Mouse (Mus musculus): Measurements from ENCODE around the gene Clspn.
"Not testable (repeated sequence)": the region's sequence is repeated elsewhere in the genome, so short reads cannot be mapped to it uniquely, and the experiment has no call there.

Gene Clspn

DNA sequence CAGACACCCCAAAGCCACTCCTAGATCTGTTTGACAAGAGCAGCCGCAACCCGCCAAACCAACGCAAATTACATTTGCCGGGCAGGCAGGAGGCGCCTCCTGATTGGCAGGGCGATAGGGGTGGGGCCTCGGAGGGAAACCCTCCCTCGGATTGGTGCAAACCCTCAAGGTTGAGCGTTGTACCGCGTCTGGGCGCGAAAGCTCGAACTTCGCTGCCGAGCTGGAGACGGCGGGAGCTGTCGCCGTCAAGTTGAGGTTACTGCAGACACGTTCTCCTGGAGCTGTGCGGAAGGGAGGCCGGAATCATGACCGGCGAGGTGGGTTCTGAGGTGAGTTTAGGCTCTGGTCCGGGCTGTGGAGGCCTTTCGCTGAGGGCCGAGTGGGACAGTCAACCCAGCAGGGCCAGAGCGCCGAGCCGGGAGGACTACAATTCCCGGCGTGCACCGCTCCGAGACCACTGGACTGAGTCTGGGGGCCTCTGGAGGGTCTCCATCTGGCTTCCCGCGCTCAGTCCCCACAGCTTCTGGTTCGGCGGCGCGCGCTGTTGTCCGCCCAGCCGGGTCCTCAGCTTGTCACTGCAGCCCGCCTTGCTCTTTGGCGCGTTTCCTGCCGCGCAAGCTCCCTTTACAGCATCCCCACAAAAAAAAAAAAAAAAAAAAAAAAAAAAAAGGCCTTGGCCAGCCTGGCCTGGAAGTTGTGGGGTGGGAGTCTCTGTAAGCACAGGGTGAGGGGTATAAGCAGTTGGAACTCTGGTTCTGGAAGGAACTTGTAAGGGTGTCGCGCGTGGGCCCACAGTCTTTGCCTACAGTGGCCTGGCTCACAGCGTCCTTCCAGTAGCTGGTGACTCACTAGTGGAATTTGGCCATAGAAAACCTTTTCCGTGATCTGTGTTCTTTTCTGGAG, at the start of gene Clspn:
Gene Clspn (plus strand): TSS at position 127 of the 903 bp plus-strand sequence.
- peak; percentile 92 for DNase-seq

DNA sequence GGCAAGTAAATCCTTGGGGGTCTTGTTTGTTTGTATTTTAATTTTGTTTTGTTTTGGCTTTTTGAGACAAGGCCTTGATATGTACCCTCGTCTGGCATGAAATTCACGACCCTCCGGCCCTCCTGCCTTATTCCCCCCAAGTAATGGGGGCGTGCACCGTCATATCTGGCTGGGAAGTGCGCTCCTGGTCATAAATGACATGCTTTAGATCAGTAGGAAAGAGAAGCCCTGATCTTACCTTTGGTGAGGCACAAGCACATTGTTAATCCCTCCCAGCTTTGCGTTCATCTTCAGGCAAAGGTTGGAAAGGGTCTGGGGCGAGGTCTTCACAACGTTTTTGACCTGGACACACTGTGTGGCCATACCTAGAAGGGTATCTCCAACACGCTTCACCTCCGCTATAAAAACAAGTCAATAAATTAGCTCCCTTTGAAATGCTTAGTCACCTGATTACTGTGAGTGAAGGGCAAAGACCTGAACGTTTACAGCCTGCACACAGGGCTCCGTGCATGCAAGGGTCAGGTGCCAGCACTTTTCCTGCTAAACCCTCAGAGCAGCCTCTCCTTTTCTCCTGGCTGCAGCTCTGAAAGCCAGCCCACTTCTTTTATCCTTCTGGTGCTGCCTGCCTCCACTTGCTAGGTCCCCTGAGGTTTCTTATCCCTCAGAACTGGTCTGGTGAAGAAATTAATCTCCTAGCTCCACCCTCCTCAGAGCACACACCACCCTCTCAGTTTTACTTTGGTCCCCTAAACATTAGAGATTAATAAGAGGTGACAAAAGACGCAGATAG, 48.4 kb upstream of the Clspn start:
- no peak for DNase-seq

DNA sequence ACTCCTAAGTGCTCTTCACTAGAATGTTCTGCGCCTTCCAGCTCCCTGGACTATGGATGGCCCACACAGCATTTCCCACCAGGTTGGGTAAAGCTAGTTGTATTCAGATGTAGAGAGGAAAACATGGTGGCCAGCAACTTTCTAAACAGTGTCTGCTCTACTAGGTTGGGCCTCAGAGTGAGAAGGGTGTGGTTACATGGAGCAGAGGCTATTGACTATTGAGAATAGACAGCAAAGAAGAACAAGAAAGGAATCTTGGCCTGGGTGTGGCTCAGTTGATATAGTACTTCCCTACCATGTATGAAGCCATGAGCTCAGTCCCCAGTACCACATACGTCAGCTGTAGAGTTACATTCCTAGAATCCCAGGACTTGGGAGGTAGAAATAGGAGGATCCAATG, 47.7 kb upstream of the Clspn start:
- DNase-seq = no peak

DNA sequence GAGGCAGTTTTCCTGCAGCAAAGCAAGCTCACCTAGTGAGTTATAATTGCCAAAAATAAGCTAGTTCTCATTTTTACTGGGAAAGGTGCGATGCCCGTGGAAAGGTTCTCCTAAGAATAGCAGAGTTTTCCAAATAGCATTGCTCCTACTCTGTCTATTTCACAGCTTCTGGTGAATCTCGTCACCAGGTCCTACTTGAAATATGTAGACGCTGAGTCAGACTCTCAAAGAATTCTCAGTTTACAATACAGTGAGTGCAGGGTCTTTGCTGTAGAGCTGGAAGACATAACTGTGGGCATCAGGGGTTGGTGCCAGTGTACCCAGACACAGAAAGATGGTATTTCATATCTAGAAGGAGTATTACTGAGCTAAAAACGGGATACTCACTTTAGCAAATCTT, 45.7 kb upstream of the Clspn start:
- no peak for DNase-seq

DNA sequence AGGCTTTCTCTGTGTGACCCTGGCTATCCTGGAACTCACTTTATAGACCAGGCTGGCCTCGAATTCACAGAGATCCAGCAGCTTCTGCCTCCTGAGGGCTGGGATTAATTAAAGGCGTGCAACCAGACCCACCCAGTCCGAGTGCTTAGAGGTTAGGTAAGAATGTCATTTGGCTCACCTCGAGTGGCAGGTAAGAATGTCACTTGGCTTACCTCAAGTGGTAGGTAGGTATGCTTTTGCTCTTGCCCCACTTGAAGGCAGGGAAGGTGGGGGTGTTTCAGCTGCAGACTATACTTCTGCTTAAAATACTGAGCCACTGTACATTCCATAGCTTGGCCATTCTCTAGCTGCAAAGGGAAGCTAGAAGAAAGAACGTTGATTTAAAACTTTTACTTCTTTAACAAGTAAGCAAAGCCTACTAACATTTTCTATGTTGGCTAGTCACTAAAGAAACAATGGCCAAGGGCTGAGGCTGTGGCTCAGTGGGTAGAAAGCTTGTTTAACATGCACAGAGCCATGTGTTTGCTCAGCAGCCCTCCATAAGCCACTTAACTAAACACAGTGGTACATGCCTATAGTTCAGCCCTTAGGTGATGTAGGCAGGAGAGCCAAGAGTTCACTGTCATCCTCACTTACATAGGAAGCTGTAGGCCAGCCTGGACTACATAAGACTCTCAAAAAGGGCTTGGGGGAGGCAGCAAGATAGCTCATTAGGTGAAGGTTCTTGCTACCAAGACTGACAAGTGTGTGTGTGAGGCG, 44.2 kb upstream of the Clspn start:
- no peak for DNase-seq

DNA sequence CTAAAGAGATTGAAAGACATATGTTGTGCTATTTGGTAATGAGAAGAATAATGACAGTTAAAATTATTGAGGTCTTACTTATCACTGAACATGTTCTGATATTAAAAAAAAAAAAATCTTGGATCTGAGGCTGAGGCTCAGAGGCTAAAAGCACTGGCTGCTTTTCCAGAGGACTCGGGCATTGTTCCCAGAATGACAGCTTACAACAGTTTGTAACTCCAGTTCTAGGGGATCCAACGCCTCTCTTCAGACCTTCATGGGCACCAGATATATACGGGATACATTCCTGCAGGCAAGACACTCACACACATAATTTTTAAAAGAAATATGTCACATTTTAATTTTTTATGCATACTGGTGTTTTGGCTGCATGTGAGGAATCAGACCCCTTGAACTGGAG, 30.6 kb upstream of the Clspn start:
- no peak for DNase-seq

DNA sequence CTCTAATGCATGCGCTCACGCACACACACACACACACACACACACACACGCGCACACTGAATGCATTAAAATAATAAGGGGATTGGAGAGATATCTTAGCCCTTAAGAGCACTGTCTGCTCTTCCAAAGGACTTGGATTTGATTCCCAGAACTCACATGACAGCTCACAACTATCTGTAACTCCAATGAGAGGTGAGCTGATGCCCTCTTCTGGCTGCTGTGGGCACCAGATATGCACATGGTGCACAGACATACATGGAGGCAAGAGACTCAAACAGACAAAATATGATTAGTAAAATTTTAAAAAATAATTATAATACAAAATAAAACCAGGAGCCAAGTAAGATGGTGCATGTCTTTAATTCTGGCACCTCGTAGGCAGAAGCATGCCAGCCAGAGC, 29.9 kb upstream of the Clspn start:
- DNase-seq = no peak

DNA sequence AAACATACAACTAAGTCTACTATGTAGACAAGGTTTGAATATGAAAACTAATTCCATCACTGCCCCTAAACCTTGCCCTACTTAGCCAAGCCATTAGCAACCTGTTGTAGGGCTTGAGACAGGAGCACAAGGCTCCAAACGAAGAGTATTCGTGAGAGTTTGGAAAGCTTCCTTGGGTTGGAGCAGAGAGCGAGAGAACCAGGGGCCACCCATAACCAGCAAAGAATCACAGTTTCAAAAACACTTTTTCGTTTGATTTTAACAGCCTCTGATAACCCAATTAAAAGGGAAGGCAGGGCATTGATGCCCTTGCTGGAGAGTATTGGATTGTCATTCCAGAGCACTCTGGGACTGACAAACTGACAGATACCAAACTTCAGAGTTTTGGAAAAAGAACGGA, 24.4 kb upstream of the Clspn start:
- no peak for DNase-seq

DNA sequence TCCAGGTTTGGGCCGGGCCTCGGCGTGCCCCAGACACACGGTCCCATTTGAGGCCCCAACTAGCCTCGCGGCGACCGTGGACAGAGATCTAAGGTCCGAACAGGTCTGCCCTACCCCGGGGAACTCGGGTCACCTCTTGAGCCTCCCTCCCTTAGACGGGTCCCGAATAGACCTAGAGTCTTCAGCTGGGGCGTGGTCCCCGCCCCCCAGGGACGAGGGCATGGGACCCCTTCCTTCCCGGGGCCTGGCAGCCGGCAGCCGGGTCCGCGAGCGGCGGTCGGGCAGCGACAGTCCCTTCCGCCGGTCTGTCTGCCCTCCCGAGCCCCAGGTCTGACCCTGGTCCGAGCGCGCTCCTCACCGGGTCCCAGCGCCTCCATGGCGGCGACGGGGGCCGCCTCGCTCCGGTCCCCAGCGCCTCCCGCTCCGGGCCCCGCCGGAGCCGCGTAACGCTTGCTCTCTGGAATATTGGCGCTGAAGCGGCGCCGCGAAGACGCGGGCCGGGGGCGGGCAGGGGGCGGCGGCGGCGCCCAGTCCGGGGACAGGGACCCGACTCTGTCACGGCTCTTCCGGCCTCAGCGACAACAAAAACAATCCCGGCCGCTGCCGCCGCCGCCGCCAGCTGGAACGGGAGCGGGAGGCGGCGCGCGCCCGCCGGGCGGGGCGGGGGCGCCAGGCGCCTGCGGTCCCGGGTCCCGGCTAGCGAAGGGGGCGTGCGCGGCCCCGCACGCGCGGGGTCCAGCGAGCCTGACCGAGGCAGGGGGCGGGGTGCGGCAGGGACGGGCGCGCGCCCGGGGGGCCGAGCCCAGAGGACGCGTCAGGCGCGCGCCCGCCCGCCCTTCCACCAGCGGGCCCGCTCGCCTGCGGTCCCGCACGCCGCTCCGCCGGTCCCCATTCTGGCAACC, 23.7 kb upstream of the Clspn start, which contains the start of gene Ago4:
Gene Ago4 (minus strand): TSS at position 646 of the 902 bp plus-strand sequence.
- no peak for DNase-seq

DNA sequence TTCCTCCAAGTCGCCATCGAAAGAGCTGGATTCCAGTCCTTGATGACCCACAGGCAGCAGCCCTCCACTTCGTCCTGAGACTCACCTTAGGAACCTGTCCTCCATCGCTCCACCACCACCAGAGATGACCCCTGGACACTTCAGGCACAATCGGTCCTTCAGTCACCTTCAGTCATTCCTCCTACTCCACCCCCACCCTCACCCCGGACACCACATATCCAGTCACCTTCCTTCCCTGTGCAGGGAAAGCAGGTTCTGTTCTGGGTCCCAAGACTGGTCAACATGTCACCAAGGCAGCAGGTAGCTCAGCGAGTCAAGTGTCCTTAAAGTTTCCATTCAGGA, 23.0 kb upstream of the Clspn start:
- DNase-seq = no peak

DNA sequence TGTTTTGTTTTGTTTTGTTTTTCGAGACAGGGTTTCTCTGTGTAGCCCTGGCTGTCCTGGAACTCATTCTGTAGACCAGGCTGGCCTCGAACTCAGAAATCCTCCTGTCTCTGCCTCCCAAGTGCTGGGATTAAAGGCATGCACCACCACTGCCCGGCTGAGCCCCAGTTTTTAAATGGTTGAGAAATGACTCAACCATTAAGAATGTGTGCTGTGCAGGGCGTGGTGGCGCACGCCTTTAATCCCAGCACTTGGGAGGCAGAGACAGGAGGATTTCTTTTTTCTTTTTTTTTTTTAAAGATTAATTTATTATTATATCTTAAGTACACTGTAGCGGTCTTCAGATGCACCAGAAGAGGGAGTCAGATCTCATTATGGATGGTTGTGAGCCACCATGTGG, 21.1 kb upstream of the Clspn start:
- DNase-seq = not testable (repeated sequence)

DNA sequence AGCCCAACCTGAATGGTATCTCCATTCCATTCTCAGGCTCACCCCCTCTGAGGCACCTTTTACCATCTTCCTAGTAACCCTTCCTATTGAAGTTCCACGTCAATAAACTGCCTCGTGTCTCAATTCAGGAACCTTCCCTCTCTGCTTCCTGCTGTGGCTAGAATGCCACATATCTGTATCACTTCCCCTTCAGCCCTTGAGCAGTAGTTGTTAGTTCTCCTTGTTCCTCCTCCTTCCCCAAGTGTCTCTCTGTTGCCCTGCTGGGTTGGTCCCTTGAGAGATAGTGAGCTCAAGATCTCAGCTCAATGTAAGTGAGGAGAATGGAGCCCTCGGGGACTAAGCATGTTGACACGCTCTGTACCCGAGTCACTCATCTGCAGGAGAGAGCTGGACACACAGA, 19.9 kb upstream of the Clspn start:
- no peak for DNase-seq

DNA sequence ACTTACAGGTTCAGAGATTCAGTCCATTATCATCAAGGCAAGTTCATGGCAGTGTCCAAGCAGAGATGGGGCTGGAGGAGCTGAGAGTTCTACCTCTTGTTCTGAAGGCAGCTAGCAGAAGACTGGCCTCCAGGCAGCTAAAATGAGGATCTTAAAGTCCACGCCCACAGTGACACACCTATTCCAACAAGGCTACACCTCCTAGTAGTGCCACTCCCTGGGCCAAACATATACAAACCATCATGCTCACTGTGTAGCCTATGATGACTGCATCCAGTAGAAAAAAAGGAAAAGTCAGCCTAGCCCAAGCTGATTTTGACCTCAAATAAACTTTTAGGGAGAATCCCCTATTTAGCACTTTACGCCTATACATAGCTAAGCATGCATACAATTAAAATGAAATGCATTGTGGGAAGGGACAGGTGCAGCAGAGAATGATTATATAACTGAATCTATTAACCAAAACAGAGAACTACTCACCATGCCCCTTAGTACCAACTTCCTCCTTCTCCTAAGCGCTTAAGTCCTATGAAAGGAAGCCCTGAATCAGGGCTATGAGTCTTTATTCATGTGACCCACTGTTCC, 16.2 kb upstream of the Clspn start:
- DNase-seq = no peak

DNA sequence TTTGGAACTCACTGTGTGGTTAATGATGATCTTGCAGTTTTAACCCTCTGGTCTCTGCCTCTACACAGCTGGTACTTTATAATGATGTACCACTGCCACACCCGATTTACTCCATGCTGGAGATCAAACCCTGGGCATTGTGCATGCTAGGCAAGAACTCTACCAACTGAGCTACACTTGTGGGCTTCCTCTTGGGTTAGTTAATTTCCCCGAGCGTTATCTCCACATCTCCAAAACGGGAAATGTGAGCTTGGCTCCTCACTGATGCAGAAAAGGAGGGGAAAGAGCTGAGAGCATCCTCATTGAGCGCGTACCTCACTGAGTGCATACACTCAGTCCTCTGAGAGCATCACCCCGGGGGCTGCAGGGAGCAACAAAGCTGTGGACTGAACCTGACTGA, 13.9 kb upstream of the Clspn start:
- DNase-seq = no peak

DNA sequence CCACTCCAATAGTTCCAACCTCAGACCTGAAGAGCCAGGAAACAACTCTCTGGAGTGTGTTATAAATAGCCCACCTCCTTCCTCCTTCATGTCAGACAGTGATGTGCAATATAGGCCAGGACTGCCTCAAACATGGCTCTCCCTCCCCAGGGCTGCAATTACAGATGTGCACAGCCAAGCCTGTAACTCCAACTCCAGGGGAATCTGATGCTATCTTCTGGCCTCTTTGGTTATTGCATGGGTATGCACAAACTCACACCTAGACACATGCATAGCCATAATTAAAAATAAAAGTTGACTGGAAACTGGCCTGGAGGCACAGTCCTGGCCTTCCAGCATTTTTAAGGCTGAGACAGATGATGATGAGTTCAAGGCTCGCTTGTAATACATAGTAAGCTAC, 11.7 kb upstream of the Clspn start:
- no peak for DNase-seq

DNA sequence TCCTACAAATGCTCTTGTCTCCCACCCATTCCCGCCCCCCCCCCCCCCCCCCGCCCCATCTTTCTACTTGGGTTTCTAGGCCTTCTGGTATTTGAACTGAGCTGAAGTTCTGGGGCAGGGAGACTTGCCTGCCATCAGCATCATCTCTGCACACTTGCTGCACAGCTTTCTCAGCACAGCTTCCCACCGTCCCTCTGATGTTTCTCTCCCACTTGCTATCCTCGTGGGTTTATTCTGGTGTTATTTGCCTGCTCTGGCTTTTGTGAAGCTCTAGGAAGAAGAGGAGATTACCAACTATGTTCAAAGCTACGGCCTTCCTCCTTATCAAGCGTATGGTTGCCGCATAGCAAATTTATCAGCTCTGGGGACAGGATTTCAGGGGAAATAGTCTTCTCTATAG, 11.0 kb upstream of the Clspn start:
- no peak for DNase-seq

DNA sequence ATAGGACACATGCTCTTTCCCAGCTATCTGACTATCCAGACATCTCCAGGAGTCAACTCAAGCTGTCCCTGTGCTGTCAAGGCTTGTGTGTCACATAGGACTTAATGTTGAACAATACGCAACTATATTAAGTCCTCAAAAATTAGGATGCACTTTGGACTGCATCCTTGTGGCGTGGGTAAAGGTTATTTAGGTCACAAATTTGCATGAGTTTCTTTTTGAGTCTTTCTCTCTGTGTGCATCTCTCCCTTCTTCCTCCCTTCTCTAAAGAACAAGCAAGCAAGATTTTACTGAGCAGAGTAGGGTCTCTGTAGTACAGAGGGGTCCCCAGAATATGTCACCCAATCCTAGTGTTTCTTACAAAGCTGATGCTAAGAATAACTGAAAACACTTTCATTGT, 10.6 kb upstream of the Clspn start:
- DNase-seq = no peak

DNA sequence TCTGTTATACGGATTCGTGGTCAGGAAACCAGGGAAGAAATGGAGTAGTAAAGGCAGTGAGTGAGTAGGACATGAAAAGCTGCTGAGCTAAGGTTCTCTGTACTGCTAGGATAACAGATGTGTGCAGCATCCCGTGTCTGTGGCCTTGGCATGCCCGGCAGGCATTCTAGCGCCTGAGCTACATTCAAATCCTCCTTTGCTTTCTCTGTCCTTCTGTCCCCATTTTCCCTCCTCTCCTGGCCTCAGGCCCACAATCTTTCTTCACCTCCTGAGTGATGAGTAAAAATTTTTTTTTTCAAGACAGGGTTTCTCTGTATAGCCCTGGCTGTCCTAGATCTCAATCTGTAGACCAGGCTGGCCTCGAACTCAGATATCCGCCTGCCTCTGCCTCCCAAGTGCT, 4.6 kb upstream of the Clspn start:
- no peak for DNase-seq

DNA sequence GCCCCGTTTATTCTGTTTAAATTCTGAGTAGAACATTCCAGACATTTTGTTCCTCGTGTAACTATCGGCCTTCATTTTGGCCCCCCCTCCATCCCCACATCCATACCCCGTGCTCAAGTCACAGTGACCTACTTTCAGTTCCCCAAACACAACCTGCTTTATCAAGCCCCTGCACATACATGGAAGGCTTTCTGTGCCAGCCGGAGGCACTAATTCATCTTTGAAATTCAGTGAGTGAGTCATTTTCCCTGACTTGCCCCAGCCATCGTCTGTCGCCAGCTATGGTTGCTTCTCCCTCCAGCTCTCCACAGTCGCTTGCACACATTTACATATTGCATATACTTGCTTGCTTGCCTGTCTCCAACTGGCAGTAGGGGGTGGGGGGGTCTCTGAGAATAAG, 3.6 kb upstream of the Clspn start:
- no peak for DNase-seq

DNA sequence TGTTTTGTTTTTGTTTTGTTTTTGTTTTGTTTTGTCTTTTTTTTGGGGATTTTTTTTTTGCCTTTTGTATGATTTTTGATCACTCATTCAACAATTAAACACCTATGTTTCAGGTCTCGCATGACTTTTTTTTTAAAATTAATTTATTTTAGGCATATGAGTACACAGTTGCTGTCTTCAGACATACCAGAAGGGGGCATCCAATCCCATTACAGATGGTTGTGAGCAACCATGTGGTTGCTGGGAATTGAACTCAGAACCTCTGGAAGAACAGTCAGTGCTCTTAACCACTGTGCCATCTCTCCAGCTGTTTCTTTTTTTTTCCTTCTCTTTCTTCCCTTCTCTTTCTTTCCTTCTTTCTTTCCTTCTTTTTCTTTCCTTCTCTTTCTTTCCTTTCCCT, 3.0 kb upstream of the Clspn start:
- no peak for DNase-seq

DNA sequence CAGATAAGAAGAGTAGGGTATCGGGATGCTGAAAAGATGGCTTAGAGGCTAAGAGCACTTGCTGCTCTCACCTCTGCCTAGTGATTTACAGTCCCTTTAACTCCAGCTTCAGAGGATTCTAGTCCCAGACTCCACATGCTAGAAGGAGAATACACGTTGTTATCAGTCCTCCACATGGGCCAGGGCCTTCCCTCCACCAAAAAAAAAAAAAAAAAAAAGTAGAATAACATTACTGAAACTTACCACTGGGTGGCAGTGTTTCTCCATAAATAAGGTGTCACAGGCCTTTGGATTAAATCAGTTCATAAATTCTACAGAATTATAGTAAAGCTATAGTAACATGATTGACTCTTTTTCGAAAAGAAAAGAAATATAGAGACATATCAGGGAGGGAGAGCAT, 2.3 kb upstream of the Clspn start:
- no peak for DNase-seq

DNA sequence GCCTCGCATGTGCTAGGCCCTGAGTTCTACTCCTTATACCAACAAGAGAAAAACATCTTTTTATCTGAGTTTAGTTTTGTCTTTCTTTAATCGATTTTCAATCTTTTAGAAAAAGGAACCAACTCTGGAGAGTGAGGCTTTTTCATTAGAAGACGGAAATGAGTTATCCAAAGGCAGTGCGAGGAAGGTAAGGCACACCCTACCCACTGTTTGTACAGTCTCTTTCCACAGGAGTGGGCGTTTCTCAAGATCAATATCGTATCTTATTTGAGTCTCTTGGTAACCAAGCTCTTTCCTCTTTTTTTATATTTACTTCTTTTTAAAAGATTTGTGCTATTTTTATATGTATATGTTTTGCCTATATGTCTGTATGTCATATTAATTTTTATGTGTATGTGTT, 7.1 kb downstream of the Clspn start:
- no peak for DNase-seq

Data from thymus, postnatal 25 days (tissue).